Mouse (Mus musculus) cerebellum, adult 11-12 months (tissue): ENCODE results near the gene Scamp5.
A peak's percentile ranks its signal among the peaks of the same experiment; 100 is the strongest.

Experiments used
- DNase-seq: peaks from one replicate; pipeline ENCODE4 v3.0.0; 2022

The Scamp5 gene

DNA sequence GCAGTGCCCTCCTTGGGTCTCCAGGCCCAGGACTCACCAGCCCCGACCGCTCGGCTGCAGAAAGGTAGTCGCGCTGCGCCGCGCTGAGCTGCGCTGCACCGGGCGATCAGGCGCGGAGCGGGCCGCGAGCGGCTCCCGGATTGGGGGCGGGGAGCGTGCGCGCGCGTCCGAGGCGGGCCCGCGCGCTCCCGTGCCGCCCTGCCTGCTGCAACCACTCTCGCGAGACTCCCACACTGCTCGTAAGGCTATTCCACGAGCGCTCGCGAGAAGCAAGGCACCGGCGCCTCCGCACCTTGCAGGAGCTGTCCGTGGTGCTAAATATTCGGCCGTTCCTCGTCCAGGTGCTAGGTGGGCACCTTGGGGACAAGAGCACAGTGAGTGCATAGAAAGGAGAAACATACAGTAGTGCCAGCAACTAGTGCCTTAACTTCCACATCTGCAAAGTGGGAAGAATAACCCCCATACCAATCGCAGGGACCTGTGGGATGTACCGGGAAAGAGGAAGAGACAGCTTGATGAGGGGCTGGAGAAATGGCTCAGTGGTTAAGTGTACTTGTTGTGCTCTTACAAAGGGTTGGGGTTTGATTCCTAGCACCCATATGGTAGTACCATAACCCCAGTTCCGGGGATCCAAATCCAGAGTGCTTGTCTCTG lies at the start of gene Scamp5:
Gene Scamp5 (minus strand): TSS at position 165 of the 654 bp plus-strand sequence.
- peak; percentile 93 for DNase-seq

DNA sequence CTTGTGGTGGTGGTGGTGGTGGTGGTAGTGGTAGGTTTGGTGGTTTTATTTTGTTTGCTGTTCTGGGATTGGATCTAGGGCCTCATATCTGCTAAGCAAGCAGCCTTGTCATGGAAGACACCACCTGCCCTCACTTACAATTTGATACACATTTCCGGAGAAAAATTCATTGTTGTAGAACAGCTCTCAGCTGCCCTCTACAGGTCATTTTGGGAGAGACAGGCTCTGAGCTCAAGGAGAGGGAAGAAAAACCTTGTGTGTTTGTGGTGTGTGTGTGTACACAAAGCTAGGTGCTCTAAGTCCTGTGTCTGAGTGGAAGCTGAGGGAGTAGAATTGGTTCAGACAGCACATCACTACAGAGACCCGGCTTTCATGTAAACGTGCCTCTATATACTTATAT lies 49.3 kb upstream of the Scamp5 start:
- DNase-seq, result no peak

DNA sequence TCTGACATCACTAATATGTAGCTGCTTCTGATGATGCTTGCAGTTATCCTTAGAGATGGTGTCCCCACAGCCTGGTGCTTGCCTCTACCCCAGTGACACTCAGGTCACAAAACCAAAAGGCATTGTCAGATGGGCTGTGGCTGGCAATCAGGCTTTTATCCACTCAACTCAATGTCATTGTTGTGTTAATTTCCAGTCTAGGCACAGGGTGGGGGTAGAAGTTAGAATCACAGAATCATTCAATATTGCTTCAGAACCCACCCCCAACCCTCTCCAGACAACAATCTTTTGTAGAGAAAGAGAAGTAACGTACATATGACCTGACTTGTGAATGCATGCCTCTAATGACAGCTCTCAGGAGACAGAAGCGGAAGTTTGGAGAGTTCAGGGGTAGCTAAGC lies 42.7 kb upstream of the Scamp5 start:
- DNase-seq, result no peak

DNA sequence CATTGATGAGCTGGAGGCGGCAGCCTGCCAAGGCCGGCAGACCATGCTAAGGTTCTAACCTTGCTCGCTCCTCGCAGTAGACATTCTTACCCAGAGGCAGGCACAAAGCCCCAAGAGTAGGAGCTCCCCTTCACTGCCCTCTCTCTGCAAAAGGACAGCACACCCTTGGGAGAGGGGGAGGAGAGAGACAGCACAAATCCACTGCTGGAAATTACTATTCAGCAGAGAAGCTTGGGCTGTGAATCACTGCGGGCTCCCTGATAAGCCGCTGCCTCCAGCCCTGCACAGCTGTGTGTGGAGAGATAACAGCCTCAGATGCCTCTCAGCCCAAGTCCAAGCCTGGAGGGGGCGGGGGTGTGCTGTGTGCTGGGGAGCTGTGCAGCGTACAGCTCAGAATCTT lies 37.8 kb upstream of the Scamp5 start:
- DNase-seq, result no peak

DNA sequence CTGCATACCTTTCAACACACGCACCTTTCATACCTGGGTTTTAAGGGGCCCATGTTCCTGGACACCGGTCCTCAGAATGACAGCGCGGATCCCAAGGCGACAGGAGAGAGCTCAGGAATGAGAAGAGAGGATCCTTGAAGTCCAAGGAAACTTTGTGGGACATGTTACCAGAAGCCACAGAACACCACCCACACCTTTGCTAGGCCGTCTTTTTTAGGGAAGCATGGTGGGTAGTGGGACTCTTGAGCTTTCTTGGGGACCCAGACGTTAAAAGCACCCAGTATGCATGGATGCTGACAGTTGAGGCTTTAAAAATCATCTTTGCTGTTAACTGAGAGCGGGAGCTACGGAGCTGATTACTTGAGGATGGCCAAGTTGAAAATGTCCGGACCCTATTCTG lies 37.0 kb upstream of the Scamp5 start:
- DNase-seq, result no peak

DNA sequence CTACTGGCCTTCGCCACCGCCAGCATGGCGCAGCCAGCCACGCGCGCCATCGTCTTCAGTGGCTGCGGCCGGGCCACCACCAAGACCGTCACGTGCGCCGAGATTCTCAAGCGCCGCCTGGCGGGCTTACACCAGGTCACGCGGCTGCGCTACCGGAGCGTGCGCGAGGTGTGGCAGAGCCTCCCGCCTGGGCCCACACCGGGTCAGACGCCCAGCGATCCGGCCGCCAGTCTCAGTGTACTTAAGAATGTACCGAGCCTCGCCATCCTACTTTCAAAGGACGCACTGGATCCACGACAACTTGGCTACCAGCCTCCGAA lies 36.5 kb upstream of the Scamp5 start:
- peak; percentile 36 for DNase-seq

DNA sequence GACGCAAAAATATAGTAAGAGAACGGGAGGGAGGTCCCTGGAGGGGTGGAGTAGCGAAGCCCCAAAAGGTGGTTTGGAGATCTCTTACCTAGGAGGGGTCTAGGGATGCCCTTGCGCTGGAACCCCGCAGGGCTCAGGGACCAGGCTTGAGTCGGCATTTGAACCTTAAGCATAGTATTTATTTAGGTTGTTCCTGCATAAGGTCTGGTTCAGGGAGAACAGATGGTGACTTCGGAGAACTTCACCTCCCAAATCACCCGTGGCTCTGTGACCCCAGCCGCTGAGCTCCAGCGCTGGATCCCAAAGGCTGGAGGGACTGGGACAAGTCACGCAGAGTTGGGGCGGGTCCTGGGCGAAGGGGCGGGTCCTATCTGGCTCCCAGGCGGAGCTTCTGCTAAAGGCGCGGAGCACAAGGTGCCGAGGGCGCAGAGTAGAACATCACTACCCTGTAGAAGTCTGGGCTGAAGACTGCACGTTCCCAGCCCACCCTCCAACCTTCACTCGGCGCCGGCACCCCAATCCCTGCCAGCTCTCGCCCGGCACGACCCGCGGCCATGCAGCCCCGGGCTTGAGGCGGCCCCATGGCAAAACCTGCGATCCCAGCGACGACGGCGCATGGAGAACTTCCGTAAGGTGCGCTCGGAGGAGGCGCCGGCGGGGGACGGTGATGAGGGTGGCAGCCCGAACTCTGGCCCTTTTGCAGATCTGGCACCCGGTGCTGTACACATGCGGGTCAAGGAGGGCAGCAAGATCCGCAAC lies 35.9 kb upstream of the Scamp5 start, which contains the start of gene Rpp25:
Gene Rpp25 (plus strand): TSS at position 405 of the 759 bp plus-strand sequence.
- DNase-seq, result no peak

DNA sequence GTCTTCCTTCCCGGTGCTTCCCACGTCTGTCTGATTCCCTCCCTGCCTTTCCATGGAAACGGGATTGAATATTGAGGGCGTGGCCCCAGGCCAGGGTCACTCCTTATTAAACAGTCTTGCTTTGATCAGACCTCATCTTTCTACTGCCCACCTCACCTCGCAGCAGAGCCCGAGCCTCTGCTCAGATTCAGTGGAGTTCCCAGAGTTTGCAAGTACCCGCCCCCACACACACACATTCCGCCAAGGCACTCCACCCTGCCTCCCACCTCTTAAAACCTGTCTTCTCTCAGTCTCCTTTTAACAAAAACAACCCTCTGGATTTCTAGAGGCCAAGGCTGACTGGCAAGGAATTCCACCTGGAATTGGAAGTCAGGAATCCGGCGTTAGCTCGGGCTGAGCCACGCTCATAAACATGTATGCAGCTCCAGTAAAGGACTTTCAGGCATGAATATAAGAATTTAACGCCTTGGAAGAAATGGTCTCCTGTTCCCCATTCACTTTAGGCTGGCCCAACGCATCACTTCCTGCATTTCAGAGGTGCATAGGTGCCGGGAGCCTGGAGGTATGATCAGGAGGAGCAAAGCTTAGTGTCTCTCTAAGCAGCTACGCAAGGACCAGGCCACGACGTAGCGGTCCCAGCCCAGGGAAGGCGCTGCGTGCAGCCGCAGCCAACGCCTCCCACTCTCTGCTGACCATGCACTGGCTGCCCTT lies 35.2 kb upstream of the Scamp5 start:
- DNase-seq, result no peak

DNA sequence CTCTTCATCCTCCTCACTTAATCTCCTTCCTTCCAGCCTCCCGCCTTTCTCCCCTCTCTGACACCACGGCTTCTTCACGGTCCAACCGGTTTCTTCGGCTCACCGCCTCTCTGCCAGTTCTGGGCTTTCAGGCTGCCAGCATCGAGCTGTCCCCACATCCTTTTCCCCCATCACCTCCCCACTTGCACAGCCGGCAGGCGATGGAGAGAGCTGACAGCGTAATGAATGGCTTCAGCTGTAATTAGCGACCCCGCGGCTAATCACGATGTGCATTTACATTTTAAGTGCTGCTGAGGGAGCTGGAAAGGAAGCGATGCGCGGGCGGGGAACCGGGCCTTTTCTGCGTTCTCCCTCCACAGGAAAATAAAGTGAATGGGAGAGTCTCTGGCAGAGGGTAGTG lies 34.0 kb upstream of the Scamp5 start:
- no peak for DNase-seq

DNA sequence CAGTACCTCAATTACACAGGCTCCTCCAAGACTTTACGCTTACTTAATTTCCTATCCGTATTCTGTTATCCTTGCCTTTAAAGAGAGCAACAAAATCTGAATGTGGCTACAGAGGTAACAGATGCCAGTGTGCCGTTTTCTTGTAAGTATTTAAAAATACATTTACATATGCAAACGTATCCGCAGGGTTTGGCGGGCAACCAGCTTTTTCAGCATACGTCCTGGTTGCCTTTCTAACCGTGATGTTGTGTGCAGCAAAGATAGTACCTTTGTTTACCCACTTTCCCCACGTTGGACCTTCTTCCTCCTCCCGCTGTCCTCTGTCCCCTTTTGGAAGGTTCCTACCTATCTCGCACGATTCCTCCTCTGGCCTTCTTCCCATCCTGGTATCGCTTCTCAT lies 33.6 kb upstream of the Scamp5 start:
- no peak for DNase-seq

DNA sequence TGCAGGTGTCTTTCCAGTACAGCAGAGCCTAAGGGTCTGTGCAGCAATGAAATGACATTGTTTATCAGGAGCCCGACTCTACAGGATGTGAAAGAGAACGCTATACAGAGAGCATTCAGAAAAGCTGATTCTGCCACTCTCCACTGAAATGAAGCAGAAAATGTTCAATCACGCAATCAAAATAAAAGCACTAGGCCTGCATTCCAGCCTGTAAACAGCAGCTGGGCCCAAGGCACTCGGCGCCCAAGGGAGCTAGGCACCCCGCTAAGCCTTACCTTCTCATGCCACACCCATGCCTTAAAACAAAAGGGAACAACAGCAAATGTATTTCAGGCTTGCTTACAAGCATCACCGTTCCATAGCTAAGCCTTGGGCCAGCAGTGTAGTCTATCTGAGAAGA lies 30.7 kb upstream of the Scamp5 start:
- DNase-seq, result no peak

DNA sequence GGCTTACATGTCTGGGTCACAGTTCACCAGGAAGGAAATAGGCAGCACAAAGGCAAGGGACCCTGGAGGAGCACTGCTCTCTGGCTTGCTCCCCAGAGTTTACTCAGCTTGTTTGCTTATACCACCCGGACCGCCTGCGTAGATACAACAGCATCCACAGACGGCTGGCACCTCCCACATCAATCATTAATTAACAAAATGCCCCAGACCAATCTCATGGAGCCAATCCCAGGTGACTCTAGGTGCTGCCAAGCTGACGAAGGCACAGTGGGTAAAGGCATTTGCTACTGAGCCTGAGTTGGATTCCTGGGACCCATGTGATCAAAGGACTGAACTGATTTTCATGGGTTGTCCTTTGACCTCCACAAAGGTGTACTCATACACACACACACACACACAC lies 29.4 kb upstream of the Scamp5 start:
- no peak for DNase-seq

DNA sequence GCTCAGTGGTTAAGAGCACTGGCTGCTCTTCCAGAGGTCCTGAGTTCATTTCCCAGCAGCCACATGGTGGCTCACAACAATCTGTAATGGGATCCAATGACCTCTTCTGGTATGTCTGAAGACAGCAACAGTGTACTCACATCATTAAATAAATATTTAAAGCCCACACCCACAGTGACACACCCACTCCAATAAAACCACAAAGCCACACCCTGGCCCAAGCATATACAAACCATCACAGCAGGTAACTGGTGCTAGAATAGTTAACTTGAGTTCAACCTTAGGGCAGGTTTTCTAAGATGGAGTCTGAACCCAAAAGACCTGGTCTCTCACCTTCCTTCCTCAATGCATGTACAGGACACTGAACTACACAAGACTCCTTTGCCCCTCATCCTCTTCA lies 27.1 kb upstream of the Scamp5 start:
- no peak for DNase-seq

DNA sequence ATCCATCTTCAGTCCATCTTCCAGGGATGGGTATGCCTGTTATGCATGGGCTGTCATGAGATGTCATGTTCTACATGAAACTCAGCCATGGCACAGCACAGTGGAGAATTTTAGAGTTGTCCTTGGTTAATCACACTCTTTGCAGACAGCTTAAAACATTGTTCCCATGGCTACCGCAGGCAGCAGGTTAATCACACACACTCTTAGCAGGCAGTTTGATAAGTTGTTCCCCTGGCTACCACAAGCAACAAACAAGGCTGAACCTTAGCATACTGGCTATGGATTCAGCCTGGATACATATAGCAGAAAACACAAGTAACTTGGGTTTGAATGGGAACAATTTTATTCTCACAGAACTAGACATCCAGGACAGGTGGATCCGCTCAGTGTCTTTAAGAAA lies 25.7 kb upstream of the Scamp5 start:
- no peak for DNase-seq

DNA sequence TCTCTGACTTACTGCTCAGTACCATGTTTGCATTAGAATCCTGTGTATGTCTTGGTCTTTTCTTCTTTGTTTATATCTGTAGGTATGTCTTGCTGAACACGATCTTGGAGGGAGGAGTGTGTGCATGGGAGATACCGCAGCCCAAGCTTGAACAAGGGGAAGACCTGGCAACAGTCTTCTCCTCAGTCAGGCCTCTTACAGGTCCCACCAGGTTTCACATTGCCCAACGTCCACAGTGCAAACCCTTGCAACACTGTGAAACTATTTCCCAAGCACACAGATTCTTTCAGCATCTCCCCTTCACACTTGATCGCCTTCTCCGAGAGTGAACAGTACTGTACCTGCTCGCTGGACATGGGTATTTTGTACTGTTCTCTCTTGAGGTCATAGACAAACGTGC lies 19.9 kb upstream of the Scamp5 start:
- no peak for DNase-seq

DNA sequence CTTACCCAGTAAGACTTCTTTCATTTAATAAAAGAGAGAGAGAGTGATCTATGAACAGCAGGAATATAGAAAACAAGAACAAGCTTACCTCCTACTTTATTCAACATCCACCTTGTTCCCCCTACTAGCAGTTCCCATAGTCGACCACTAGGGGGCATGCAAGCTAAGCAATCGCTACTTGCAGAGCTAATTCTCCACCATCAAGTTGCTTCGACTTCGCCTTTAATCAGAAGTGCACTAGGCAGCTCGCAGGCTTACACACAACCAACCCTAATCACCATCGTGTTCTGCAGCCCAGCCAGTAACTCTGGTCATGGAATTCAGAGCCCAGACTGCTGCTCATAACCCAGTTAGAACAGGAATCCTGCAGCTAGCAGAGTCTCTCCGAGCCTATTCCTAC lies 17.9 kb upstream of the Scamp5 start:
- DNase-seq, result peak; percentile 70

DNA sequence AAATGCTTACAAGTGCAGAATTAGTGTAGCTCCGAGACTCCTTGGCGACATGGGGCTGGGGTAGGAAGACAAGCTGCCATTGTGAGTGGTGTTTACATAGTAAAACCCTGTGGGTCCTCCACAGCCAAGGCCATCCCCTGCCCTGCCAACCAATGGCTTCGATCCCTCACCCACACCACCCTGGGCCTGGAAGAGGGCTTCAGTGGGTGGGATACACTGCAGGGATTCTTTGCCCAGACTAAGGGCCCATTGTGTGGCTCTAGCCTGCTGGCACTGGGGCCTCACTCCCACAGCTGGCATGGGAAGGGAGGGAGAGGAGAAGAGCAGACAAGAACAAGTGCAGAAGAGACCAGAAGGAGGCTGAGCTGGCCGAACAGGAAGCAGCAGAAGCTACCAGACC lies 1.1 kb upstream of the Scamp5 start:
- peak; percentile 64 for DNase-seq

DNA sequence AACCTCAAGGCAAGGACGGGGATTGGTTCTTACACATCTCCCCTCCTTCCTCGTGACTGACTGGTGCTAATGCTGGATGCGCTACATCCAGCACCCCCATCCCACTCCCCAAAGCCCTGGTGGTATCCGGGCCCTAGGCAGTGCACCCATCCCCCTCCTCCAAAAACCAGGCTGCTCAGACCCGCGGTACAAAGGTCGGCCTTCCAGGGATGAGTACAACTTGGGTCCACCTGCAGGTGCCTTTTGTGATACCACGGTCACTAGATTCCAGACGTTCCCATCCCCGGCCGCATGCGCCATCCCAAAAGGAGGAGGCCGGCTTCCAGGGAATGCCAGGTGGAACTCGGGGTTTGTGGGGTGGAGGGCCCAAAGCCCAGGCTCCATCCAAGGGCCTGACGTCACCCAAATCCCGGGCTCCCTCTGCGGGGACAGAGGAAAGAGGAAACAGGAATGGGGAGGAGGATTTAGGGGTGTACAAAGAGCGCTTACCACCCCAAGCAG lies 539 bp downstream of the Scamp5 start:
- peak; percentile 75 for DNase-seq

DNA sequence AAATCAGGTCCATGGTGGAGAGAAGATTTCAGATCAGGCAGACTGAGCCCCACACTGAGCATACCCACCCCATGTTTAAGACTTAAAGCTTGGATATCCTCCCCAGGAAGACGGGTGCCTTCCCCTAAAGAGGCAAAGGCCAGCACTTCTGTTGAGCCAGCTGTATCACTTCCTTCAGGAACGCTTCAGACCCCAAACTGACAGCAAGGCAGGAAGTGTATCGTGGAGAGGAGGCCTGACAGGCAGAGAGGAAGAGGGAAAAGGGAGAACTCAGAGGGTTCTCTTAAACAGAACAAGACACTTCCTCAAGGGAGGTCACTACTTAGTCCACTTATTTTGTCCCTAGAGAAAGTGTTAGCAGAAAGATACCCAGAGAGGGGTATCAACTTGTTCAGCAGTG lies 1.8 kb downstream of the Scamp5 start:
- no peak for DNase-seq

DNA sequence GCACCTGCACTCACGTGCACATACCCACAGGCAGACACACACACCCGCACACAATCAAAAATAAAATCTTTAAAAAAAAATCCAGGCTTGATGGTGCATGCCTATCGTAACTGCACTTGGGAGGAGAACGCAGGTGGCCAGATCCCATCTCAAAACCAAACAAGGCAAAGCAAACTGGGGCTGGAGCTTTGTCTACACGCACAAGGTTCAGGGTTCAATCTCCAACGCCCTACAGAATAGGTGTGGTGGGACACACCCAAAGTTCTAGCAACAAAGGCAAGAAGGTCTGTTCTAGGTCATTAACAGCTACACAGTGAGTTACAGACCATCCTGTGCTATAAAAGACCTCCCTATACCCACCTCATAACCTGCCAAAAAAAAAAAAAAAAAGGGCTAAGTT lies 5.0 kb downstream of the Scamp5 start:
- no peak for DNase-seq

DNA sequence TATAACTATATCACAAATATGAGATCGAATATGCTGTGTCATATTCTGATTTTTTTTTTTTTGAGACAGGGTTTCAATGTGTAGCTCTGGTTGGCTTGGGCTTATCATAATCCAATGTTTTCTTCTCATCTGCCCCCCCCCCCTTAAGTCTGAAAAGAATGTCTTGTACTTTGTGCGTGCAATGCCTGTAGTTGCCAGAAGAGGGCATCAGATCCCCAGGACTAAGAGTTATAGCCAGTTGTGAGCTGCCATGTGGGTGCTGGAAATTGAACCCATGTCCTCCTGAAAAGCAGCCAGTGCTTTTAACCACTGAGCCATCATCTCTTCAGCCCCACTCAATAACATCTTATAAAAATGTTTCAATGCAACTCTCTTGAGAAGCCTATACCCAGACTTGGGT lies 8.2 kb downstream of the Scamp5 start:
- DNase-seq, result no peak

DNA sequence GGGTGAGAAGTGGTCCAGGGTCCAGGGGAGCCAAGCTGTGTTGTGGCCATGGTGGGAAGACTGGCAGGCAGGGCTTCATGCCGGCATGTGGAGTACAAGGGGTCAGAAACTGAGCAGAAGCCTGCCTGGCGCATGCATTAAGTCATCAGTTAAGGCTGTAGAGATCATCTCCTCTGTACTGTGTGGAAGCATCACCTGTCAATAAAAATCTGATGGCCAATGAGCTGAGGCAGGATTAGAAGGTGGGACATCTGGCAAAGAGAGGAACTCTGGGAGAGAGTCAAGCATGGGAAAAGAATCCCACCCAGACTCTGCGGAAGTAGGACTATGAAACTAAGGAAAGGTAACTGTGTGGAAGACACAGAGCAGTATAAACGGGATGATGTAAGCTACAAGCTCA lies 14.3 kb downstream of the Scamp5 start:
- no peak for DNase-seq

DNA sequence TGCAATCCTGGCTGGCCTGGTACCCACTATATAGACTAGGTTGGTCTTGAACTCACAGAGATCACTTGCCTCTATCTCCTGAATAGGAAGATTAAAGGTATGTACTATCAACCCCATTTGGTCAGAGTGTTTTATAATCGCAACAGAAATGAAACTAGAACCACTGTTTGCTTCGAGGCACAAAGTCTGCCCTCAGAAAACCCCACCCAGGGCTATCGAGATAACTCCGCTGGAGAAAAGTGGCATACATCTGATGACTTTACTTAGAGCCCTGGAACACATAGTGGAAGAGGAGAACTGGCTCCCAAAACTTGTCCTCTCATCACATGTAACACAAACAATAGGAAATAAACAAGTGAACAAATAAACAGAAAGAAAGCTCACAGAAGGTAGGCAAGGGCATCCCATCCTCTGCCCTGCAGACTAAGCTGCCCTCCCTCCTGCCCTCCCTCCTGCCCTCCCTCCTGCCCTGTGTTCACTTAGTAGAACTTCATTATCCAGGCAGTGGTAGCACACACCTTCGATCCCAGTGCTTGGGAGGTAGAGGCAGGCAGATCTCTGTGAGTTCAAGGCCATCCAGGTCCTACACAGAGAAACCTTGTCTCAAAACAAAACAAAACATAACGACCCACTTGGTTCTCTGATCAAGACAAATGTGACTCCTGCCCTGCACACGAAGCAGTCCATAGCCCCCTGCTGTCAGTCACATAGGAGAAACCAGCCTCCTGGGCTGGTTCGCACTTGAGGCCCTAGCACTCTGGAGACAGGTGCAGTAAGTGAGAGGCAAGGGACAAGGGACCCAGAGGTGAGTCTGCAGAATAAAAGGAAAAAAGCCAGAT lies 15.0 kb downstream of the Scamp5 start:
- no peak for DNase-seq
